Mouse (Mus musculus) megakaryocyte-erythroid progenitor cell, adult 5-6 weeks (primary cell): ENCODE measurements around the gene Gm20824. TPM values are rescaled to one million over a fixed set of nuclear protein-coding genes. Genes with fewer than 3 reads are reported as not detected.
"Not testable (repeated sequence)": the region's sequence is repeated elsewhere in the genome, so short reads cannot be mapped to it uniquely, and the experiment has no call there.

ENCODE experiments used
- ATAC-seq: replicated peaks from 2 replicates; pipeline ENCODE4 v1.8.0; 2016; ENCODE audit warnings: mild to moderate bottlenecking, inconsistent platforms; ENCODE audit not compliant: severe bottlenecking, poor library complexity, low FRiP score, low TSS enrichment
- total RNA-seq, 2 experiments: library from RNA; stranded (forward) in 1 of 2; stranded (reverse) in 1 of 2; fragments of 200-1000, 215-1000 nt in 1 of 2; fragments of >200 nt in 1 of 2; fragmentation: Nextera tagmentation in 1 of 2; gene quantifications; 2 replicates each; pipeline ENCODE4 v1.2.3; 2014 to 2017

The Gm20824 gene
- total RNA-seq (2014; fragmentation: Nextera tagmentation): not detected in 2 replicates
- not detected in 2 replicates for total RNA-seq (2017)

DNA sequence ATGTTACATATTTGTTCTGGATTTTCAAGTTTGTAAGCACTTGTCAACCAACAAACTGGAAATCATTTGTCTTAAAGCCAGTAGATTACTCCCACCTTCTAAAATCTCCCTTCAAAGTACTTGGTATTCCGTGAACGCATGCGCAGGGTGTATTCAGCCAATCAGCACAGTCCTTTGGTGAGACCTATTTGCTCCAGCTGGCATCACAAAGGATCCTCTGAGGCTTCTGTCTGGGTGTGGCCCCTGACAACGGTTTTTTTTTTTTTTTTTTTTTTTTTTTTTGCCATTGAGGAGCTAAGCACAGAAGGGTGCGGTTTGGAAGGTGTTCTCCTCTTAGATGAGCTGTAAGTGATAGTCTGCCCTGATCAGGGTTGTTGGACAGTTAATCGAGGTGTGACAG lies at the start of gene Gm20824:
Gene Gm20824 (plus strand): TSS at position 301 of the 400 bp plus-strand sequence.
- ATAC-seq: not testable (repeated sequence)

Other genes starting within 250 kb of the Gm20824 start
- not detected in 2 replicates for gene Gm20825, start 186.4 kb upstream of the Gm20824 start, total RNA-seq (2014; fragmentation: Nextera tagmentation)
- not detected in 2 replicates for gene Gm20825, start 186.4 kb upstream of the Gm20824 start, total RNA-seq (2017)